Mouse (Mus musculus): ENCODE measurements around the gene Gpc1.

Gpc1 gene

DNA sequence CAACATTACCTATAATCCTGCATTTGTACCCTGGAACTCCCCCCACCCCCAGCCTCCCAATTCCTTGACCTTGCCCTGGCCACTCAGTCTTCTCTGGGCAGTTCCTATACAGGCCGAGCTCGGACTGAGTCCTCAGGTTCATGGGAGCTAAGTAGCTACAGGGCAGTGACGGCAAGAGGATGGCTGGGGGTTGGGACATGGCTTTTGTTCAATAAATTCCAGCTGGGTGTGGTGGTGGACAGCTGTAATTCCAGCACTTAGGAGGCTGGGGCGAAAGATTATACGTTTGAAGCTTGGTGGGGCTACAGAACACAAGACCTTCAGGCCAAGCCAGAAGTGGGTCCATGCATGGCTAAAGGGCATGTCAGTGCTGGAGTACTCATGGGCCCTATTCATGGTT, 48.7 kb downstream of the Gpc1 start:
- DNase-seq (ENCODE audit: low spot score in 2 of 2), result no peak

DNA sequence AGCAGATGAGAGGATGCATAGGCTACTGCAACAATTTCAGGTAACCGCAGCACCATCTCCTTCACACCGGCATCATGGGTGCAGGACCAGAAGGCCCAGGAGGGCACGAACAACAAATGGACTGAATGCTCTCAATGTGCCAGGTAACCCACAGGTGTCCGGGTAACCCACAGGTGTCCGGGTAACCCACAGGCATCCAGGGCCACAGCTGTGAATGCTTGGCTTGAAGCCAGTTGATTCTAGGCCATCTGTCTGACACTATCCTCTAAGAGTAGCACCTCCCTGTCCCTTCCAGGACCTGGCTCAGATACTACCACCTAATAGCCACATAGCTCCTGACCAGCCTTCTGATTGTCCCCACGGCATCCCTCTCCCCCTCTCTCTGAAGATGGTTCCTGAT, 50.5 kb downstream of the Gpc1 start:
- no peak for DNase-seq (ENCODE audit: low spot score in 2 of 2)

DNA sequence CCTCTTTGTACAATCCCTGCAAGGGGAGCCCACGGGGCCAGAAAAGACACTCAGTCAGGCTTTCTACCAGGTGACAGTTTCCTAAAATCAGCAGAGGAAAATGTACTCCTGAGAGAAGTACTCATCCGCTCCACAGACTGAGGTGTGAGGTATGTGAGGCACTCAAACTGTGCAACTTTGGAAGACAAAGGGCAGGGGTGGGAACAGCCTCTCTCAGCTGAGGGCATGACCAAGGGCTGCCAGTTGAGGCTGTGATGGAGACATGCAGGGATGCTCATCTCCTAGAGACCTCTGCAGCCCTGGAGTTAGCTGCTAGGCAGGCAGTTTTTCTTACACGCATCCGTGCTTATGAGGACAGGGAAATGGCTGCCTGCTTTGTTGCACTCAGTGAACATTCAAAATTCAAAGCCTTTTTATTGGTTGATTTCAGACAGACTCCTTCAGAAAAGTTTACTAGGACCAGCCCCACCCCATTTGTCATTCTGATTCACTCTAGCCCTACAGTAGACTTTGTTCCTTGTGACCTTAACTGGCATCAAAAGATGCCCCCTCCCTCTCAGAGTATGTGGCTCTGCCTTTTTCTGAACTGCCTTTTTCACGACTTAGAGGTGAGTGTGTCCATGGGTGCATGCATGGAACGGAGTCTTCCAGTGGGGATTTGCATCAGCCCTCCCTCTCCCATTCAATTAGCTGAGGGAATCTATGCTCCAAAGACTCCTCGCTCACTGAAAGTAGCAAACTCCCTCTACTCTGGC, 57.6 kb downstream of the Gpc1 start:
- DNase-seq (ENCODE audit: low spot score in 2 of 2), result no peak

DNA sequence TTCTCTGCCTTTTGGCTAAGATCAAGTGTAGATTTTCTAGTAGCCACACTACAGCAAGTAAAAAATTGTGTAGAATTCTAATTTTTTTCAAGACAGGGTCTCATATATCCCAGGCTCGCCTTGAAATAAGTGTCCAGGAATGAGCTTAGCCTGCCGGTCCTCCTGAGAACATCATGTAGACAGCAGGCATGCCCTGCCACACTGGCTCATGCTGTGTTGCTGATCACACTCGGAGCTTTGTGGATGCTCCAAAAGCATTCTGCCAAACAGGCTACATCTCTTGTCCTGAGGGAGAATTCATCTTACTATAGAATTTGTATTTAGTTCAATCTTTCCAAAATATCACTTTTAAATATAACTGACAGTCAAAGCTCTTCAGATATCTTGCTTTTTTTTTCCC, 61.3 kb downstream of the Gpc1 start:
- DNase-seq (ENCODE audit: low spot score in 2 of 2), result no peak

DNA sequence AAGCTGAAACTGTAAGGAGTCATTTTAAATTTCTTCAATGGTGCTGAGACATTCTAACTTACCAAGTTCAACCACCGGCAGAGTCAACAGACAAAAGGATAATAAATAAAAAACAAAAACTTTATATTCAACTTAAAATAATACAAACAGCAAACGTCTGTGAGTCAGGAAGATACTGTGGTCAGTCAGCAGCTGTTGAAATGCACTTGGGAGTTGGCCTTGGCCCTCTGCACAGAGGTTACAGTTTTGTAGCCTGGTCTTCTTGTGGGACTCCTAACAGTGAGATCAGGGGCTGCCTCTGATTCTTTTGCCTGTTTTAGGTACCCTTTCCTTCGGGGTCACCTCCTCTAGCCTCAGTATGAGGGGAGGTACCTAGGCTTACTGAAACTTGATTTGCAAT, 62.5 kb downstream of the Gpc1 start:
- DNase-seq (ENCODE audit: low spot score in 2 of 2), result no peak

DNA sequence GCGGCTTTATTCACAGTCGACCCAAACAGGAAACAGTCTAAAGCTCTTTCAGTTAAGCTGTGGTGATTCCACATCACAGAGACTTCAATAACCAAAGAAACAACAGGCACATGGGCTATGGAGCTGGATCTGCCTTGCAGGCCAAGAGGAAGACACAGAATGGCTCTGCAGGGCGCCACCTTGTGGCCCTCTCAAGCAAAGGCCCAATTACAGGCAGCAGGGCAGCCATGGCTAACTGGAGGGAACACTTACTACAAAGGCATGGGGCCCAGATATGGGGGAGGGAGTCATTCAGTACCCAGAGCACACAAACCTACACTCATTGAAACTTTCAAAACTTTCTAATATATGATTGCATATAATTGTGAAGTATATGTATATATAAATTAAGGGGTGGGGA, 63.6 kb downstream of the Gpc1 start:
- peak; percentile 39 to 76 for DNase-seq (ENCODE audit: low spot score in 2 of 2)

DNA sequence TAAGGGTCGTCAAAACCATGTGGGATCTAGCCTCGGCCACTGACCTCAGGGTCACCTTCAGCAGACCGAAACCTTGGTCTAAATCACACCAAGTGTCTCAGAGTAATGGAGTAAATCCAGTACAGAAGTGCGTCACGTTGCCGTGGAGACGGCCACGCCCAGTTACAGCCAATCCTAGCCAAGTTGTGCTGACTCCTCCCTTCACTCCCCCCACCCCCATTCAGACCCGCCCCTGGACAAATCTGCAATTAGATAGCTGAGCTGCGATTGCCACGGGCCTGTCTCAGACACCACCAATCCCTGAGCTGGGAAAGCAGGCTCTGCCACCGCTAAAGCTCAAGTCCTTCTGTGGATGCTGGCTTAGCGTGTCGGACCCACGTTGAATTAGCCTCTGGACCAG, 71.3 kb downstream of the Gpc1 start, which contains the start of gene Ankmy1:
Ankmy1 (minus strand) TSS at position 121 of the 400 bp plus-strand sequence.
- peak in 1 of 2 experiments; percentile 50 for DNase-seq (ENCODE audit: low spot score in 2 of 2)

DNA sequence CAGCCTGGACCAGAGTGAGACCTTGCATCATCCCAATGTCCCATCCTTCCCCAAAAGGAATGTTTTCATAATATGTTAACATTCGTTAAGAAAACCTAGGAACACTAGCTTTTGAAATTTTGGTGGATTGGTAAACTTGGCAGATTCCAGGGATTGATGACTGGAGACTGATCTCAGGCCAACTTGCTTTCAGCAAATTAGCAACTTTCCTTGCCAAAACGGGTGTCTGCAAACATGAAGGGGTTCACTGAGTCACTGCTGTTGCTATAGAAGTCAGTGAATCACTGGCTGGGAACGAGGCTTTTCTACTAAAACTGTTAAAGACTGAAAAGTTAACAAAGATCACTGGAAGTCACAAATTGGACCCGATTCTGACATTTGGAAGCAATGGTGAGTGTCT, 72.2 kb downstream of the Gpc1 start:
- DNase-seq (ENCODE audit: low spot score in 2 of 2), result no peak

DNA sequence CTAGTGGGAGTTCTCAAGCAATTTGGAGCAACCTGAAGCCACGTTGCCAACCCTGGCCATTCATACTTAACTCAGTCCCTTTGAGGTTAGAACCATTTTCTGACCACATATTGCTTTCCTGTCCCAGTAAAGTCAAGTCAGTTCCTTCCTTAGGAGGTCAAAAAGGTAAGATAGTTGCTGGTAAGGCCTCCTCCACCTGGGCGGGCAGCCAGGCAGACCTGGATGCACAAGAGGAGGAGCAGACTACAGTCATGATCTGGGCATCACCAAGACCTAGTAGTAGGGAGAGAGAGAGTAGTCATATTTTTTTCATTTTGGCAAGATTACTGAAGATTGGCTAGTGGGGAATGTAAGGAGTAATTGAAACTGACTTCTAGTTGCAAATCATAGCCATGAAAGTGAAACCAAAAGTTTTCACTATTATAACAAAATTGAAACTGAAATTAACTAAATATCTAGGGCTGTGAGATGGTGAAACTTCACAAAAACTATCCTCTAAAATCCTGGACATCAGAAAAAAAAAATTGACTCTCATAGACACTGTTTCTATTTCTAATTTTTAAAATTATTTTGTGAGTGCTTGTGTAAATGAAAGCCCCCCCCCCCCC, 74.4 kb downstream of the Gpc1 start:
- no peak for DNase-seq (ENCODE audit: low spot score in 2 of 2)

DNA sequence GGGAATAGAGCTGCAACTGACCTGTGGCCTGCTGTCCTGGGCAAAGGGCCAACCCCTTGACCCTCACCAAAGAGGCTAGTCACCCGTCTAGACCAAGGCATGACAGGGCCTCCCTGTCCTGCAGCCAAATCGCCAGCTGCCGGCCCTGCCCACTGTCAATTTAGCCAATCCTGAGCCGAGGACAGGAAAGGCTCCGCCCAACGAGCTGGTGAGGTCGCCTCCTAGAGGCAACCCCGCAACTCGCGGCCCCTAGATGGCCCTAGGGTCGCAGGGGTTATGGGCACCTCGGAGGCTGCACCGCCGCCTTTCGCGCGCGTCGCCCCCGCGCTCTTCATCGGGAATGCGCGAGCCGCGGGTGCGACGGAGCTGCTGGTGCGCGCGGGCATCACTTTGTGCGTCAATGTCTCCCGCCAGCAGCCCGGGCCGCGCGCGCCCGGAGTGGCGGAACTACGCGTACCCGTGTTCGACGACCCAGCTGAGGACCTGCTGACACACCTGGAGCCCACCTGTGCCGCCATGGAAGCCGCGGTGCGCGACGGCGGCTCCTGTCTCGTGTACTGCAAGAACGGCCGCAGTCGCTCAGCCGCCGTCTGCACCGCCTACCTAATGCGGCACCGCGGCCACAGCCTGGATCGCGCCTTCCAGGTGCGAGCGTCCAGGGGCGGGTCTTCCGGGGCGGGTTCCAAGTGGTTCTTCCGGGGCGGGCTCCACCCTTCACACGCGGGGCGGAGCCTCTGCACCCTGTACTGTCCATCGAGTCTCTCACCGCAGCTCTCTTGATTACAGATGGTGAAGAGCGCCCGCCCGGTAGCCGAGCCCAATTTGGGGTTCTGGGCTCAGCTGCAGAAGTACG, 75.6 kb downstream of the Gpc1 start, which contains the start of gene Dusp28:
Dusp28 (plus strand) TSS at position 203 of the 853 bp plus-strand sequence.
- DNase-seq (ENCODE audit: low spot score in 2 of 2), result peak; percentile 81 to 91

DNA sequence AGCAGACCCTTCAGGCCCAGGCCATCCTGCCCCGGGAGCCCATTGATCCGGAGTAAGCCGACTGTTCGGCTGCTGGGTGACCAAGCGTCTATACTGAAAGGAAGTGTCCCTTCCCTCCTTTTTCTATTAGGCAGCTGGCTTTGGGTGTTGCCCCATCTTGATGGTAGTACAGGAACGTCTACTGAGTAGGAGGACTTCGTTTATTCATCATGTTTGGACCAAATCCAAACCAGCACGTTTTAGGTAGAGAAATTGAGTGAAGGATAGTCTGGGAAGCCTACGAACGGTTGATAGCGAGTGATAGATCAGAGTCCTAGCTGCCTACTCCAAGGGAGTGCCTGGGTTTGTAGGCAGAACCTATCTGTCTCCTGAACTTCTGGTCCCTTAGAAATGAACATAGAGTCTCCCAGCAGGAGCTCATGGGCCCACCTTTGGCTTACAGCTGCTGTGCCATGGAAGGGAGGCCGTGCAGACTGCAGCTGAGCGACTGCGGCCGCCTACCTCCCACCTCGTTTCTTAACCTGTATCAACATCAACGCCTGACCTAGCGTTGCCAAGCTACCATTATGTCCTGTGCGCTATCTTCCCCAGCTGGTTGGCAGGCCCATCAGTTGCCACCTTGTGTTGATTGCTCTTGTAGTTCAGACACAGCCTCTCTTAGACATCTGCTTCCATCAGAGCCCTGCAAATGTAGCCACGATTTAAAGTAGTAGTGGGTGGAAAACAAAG, 76.4 kb downstream of the Gpc1 start:
- no peak for DNase-seq (ENCODE audit: low spot score in 2 of 2)

DNA sequence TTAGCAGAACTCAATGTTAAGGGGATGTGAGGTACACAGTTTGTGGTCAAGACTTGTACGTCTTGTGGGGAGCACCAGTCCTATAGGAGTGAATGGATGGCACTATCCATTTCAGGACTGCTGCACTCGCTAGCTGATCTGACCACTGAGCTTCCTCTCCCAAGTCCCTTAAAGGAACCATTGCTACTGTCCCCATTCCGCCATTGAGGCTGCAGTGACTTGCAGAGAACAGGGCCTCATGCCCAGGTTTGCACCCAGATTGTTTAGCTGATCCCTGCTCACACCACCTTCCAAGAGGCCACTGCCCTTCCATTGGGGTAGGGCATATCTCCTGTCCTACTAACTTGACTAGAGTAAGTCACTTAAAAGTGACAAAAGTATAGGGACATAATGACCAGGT, 77.2 kb downstream of the Gpc1 start:
- DNase-seq (ENCODE audit: low spot score in 2 of 2), result no peak

DNA sequence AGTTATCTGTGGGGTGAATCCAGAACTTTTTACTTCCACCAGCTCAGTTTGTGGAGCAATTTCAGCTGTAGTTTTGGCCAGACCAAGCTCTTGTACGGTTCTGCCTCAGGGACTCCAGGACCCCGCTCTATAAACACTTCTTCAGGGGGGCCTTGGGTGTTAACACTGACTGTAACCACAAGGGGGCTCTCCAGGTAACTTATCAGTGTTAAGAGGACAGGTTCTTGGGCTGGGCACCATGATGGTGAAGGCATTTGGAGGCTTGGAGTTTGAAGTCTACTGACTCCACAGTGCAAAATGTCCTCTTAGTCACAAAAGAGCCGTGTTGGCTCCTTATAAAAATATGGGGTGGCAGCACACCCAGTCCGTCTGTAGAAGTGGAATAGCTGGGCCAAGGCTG, 77.6 kb downstream of the Gpc1 start:
- no peak for DNase-seq (ENCODE audit: low spot score in 2 of 2)
